In genomic region chr11:114198317-114199032, GRCm38 (mm10) we compare ENCODE assay signal across 8 mouse cellular contexts.
DNase-seq lines count a peak whose midpoint lies in the region; ATAC-seq lines count a peak whose summit lies in the region.

No protein-coding gene starts in this region.

- no peak overlapping the region for H3K4me3 ChIP-seq in midbrain, embryonic 15.5 days
- no peak overlapping the region for H3K4me3 ChIP-seq in midbrain, embryonic 11.5 days (ENCODE audit: low read depth, low read length)
- no peak overlapping the region for H3K4me3 ChIP-seq in embryonic facial prominence, embryonic 13.5 days
- peak overlapping the region; percentile 33 for H3K4me3 ChIP-seq in heart, embryonic 10.5 days
- H3K4me3 ChIP-seq in neural tube, embryonic 12.5 days = no peak overlapping the region

- H3K27ac ChIP-seq in midbrain, embryonic 15.5 days = 0 out of 2 replicates have a peak overlapping the region, but pooled peaks have one; percentile 26
- no peak overlapping the region for H3K27ac ChIP-seq in midbrain, embryonic 11.5 days (ENCODE audit: low read depth, low read length)
- H3K27ac ChIP-seq in embryonic facial prominence, embryonic 13.5 days = peak overlapping the region; percentile 82
- peak overlapping the region; percentile 87 for H3K27ac ChIP-seq in heart, embryonic 10.5 days
- H3K27ac ChIP-seq in neural tube, embryonic 12.5 days = no peak overlapping the region; the same call in 1 of the 2 replicates

- 52% methylated on average over 15 of the region's 15 CpGs for WGBS in midbrain, embryonic 15.5 days
- WGBS in midbrain, embryonic 11.5 days = 70% methylated on average over 15 of the region's 15 CpGs
- WGBS in embryonic facial prominence, embryonic 13.5 days = 34% methylated on average over 15 of the region's 15 CpGs
- 32% methylated on average over 15 of the region's 15 CpGs for WGBS in heart, embryonic 10.5 days
- 58% methylated on average over 15 of the region's 15 CpGs for WGBS in neural tube, embryonic 12.5 days

- no peak for DNase-seq in midbrain, embryonic 11.5 days (ENCODE audit: low spot score, missing footprints)
- DNase-seq in heart, embryonic 10.5 days (ENCODE audit: low spot score) = peak; percentile 94
- peak; percentile 51 to 68 for DNase-seq in kidney, adult 8-10 months
- DNase-seq in left cerebral cortex, postnatal 36 days (ENCODE audit: low spot score in 2 of 2) = peak; percentile 91 to 94
- DNase-seq in urinary bladder, postnatal 10 days (ENCODE audit: low spot score) = peak; percentile 86

- H3K36me3 ChIP-seq in midbrain, embryonic 15.5 days (replicated peaks) = no peaks in the 10 kb centered on the region
- H3K36me3 ChIP-seq in midbrain, embryonic 11.5 days (ENCODE audit: control insufficient read depth, insufficient read depth, low read length) = no peaks in the 10 kb centered on the region
- H3K36me3 ChIP-seq in embryonic facial prominence, embryonic 13.5 days = no peaks in the 10 kb centered on the region
- no peaks in the 10 kb centered on the region for H3K36me3 ChIP-seq in heart, embryonic 10.5 days
- H3K36me3 ChIP-seq in neural tube, embryonic 12.5 days = no peaks in the 10 kb centered on the region

- H3K27me3 ChIP-seq in midbrain, embryonic 15.5 days (replicated peaks) = no peaks in the 10 kb centered on the region
- H3K27me3 ChIP-seq in midbrain, embryonic 11.5 days (ENCODE audit: control insufficient read depth, insufficient read depth, low read length) = no peaks in the 10 kb centered on the region
- H3K27me3 ChIP-seq in embryonic facial prominence, embryonic 13.5 days = no peaks in the 10 kb centered on the region
- no peaks in the 10 kb centered on the region for H3K27me3 ChIP-seq in heart, embryonic 10.5 days (ENCODE audit: insufficient read depth, poor library complexity, severe bottlenecking)
- no peaks in the 10 kb centered on the region for H3K27me3 ChIP-seq in neural tube, embryonic 12.5 days (replicated peaks)

- H3K9ac ChIP-seq in midbrain, embryonic 15.5 days = no peak overlapping the region
- no peak overlapping the region for H3K9ac ChIP-seq in midbrain, embryonic 11.5 days (ENCODE audit: low read length)
- H3K9ac ChIP-seq in embryonic facial prominence, embryonic 13.5 days = no peak overlapping the region
- H3K9ac ChIP-seq in neural tube, embryonic 12.5 days = no peak overlapping the region

- ATAC-seq in midbrain, embryonic 15.5 days (replicated peaks) = no peak; the same call in 1 of the 2 replicates
- no peak for ATAC-seq in midbrain, embryonic 11.5 days (ENCODE audit: low FRiP score)
- ATAC-seq in embryonic facial prominence, embryonic 13.5 days (ENCODE audit: insufficient number of reproducible peaks, insufficient read depth, low FRiP score, low TSS enrichment, low read depth) = peak; percentile 84
- 0 out of 2 replicates have a peak, but pooled peaks have one; percentile 37 for ATAC-seq in neural tube, embryonic 12.5 days (ENCODE audit: low FRiP score, low read depth)

- no peak overlapping the region for H3K4me2 ChIP-seq in midbrain, embryonic 15.5 days
- no peak overlapping the region for H3K4me2 ChIP-seq in midbrain, embryonic 11.5 days
- H3K4me2 ChIP-seq in embryonic facial prominence, embryonic 13.5 days = peak overlapping the region; percentile 32
- H3K4me2 ChIP-seq in neural tube, embryonic 12.5 days (replicated peaks) = no peak overlapping the region; the same call in 1 of the 2 replicates

- no peaks in the 10 kb centered on the region for H3K9me3 ChIP-seq in midbrain, embryonic 15.5 days
- no peaks in the 10 kb centered on the region for H3K9me3 ChIP-seq in midbrain, embryonic 11.5 days (ENCODE audit: control insufficient read depth, low read length)
- H3K9me3 ChIP-seq in embryonic facial prominence, embryonic 13.5 days = no peaks in the 10 kb centered on the region
- no peaks in the 10 kb centered on the region for H3K9me3 ChIP-seq in heart, embryonic 10.5 days
- no peaks in the 10 kb centered on the region for H3K9me3 ChIP-seq in neural tube, embryonic 12.5 days

- intact Hi-C loops in left cerebral cortex, postnatal 36 days (cut with DNase I) = no loop called here

- peaks cover 11% of the 10 kb centered on the region for H3K4me1 ChIP-seq in midbrain, embryonic 15.5 days
- no peaks in the 10 kb centered on the region; the same call in 1 of the 2 replicates for H3K4me1 ChIP-seq in midbrain, embryonic 11.5 days (ENCODE audit: control insufficient read depth, insufficient read depth, low read length)
- H3K4me1 ChIP-seq in embryonic facial prominence, embryonic 13.5 days = peaks cover 29% of the 10 kb centered on the region
- peaks cover 38% of the 10 kb centered on the region for H3K4me1 ChIP-seq in heart, embryonic 10.5 days
- H3K4me1 ChIP-seq in neural tube, embryonic 12.5 days = peaks cover 24% of the 10 kb centered on the region

Comparison
In these comparisons a context has a peak if more than half of its experiments do, and no peak if none do; other contexts are left out.
1. H3K27ac ChIP-seq: peak in midbrain, embryonic 15.5 days (single experiment), embryonic facial prominence, embryonic 13.5 days (single experiment) and heart, embryonic 10.5 days (single experiment); none in midbrain, embryonic 11.5 days (single experiment) and neural tube, embryonic 12.5 days (single experiment).
2. ATAC-seq: peak in embryonic facial prominence, embryonic 13.5 days (single experiment) and neural tube, embryonic 12.5 days (single experiment); none in midbrain, embryonic 15.5 days (single experiment) and midbrain, embryonic 11.5 days (single experiment).